Mouse (Mus musculus) liver, embryonic 15.5 days (tissue): ENCODE results near the gene Snrk. TPM values are rescaled to one million over a fixed set of nuclear protein-coding genes. Genes with fewer than 3 reads are reported as not detected.

Experiments used
- ATAC-seq: fragments of 200-750 bp; cut with Nextera tagmentation; 2 replicates; pipeline ENCODE4 v1.8.0; 2017; ENCODE audit warnings: moderate number of reproducible peaks, mild to moderate bottlenecking, moderate library complexity; ENCODE audit not compliant: insufficient read depth
- H3K27ac ChIP-seq: fragments of 300-500 bp; sonication (generic); replicated peaks from 2 replicates; pipeline ENCODE4 v1.5.1; 2015; ENCODE audit warnings: mild to moderate bottlenecking, inconsistent platforms
- H3K27me3 ChIP-seq: fragments of 300-500 bp; sonication (generic); 2 replicates; pipeline ENCODE4 v1.6.1; 2015; ENCODE audit warnings: mild to moderate bottlenecking, inconsistent platforms
- H3K36me3 ChIP-seq: fragments of 300-500 bp; sonication (generic); replicated peaks from 2 replicates; pipeline ENCODE4 v1.6.1; 2015; ENCODE audit warnings: moderate library complexity, mild to moderate bottlenecking, inconsistent platforms
- H3K4me1 ChIP-seq: fragments of 300-500 bp; sonication (generic); replicated peaks from 2 replicates; pipeline ENCODE4 v1.6.1; 2015; ENCODE audit warnings: inconsistent platforms
- H3K4me2 ChIP-seq: fragments of 300-500 bp; sonication (generic); 2 replicates; pipeline ENCODE4 v1.6.1; 2015; ENCODE audit warnings: moderate library complexity, mild to moderate bottlenecking, inconsistent platforms
- H3K4me3 ChIP-seq: fragments of 300-500 bp; sonication (generic); replicated peaks from 2 replicates; pipeline ENCODE4 v1.5.1; 2015; ENCODE audit warnings: mild to moderate bottlenecking, inconsistent platforms
- H3K9ac ChIP-seq: fragments of 300-500 bp; sonication (generic); 2 replicates; pipeline ENCODE4 v1.6.1; 2015; ENCODE audit warnings: moderate library complexity, mild to moderate bottlenecking, inconsistent platforms
- H3K9me3 ChIP-seq: fragments of 300-500 bp; sonication (generic); replicated peaks from 2 replicates; pipeline ENCODE4 v1.6.1; 2016; ENCODE audit warnings: inconsistent platforms
- WGBS: fragments of 180-500 bp; shearing (Covaris S2); methylation state at CpG from one replicate; pipeline ENCODE4 v1.1.7; 2015; ENCODE audit warnings: mixed read lengths; ENCODE audit not compliant: insufficient replicate concordance; 5-methylcytosine and 5-hydroxymethylcytosine counted together
- polyA plus RNA-seq: library from polyadenylated mRNA; unstranded; fragments of >200 nt; fragmentation: Nextera tagmentation; extraction: Ambion mirVana; gene quantifications from 2 replicates; pipeline ENCODE4 v1.2.1, GENCODE M21; 2015

Snrk gene
- polyA plus RNA-seq, 1 experiment from 2014 or later, result 18.4 TPM

DNA sequence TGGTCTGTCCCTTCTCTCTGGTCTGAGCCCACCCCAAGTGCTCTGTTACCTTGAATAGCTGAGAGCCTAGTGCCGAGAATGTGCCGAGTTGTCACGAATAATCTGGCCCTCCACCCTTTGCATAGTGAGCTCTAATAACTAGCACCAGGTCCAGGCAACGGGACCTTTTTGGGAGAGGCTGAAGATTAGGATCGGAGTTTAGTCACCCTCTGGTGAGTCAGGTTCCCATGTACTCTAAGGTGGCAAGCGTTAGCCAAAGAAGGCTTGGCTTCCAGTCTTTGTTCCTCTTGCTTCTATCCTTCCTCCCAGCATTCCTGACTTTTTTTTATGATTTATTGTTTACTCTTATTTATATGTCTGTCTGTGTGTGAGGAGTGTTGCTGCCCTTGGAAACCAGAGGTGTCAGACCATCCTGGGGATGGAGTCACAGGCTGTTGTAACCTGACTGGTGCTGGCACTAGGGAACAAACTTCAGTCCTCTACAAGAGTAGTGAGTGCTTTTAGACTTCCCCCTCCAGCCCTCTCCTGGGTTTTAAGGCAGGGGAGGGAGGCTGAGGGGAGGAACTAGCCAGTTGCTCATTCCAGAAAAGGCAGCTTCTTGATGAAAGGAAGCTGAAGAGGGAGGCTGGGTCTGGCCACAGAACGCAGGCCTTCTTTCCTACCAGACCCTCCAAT, 9.2 kb upstream of the Snrk start:
- Histone ChIP-seq H3K9me3 (no peaks in the 10 kb centered on the region), H3K4me3 (no peak overlapping the region), H3K9ac (no peak overlapping the region), H3K27ac (no peak overlapping the region), H3K4me1 (peaks cover 16% of the 10 kb centered on the region), H3K27me3 (peaks cover 4% of the 10 kb centered on the region; the same call in 1 of the 2 replicates), H3K36me3 (no peaks in the 10 kb centered on the region), H3K4me2 (no peak overlapping the region)
- no peak for ATAC-seq
- WGBS, result 50% methylated on average over 7 of the region's 7 CpGs

DNA sequence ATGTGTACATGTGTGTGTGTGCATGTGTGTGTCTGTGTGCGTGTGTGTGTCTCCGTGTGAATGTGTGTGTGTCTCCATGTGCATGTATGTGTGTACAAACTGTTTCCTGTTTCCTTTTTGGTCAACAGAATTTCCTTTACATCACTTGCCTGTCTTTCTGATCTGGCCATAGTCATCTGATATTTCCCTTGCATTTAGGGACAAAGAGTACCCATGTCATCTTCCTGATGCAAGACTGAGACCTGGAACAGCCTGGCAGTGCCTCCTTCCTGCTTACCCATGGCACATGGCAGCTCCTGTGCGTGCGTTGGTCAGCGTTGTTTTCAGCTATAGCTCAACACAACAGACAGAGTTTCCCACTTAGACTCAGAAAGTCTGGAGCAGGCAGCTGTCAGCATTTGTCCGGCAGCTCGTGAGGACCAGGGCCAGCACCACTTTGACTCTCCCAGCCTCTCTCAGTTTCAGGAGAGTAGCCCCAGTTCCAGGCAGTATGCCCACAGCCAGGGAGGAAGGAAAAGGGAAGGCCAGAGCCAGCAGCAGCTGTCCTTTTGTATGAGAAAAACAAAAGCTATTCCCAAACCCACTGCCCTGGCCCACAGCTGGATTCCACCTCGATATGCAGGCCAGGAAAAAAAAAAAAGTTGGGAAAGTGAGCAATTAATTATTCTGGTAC, 7.4 kb upstream of the Snrk start:
- Histone ChIP-seq H3K4me1 (peaks cover 2% of the 10 kb centered on the region; the same call in 1 of the 2 replicates), H3K36me3 (no peaks in the 10 kb centered on the region), H3K4me2 (no peak overlapping the region), H3K27ac (0 out of 2 replicates have a peak overlapping the region, but pooled peaks have one; percentile 2), H3K9ac (no peak overlapping the region), H3K4me3 (no peak overlapping the region), H3K9me3 (no peaks in the 10 kb centered on the region), H3K27me3 (peaks cover 4% of the 10 kb centered on the region; the same call in 1 of the 2 replicates)
- WGBS, result 41% methylated on average over 8 of the region's 8 CpGs
- ATAC-seq, result no peak

DNA sequence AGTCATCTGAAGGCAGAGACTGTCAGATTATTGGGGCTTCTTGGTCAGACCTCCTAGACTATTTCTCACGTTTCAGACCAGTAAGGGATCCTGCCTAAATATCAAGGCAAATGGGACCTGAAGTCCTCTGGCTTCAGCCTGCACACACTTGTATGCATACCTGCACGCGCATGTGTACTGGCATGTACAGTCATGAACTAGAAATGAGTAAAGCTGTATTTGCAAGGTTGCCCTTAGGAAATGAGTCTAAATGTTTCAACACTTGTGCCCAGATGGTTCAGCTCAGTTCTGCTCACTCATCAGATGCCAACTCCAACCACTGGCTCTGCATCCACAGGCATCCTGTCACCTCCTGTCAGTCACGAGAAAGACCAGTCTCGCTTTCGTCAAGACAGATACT, 6.6 kb upstream of the Snrk start:
- WGBS, result 73% methylated on average over 6 of the region's 6 CpGs
- no peak overlapping the region for H3K27ac ChIP-seq
- H3K9me3 ChIP-seq, result no peaks in the 10 kb centered on the region
- peaks cover 4% of the 10 kb centered on the region; the same call in 1 of the 2 replicates for H3K27me3 ChIP-seq
- no peak overlapping the region for H3K4me2 ChIP-seq
- no peak overlapping the region for H3K4me3 ChIP-seq
- no peak overlapping the region for H3K9ac ChIP-seq
- no peak for ATAC-seq
- no peaks in the 10 kb centered on the region for H3K36me3 ChIP-seq
- 0 out of 2 replicates have a peak, but pooled peaks cover 3% of the 10 kb centered on the region for H3K4me1 ChIP-seq

DNA sequence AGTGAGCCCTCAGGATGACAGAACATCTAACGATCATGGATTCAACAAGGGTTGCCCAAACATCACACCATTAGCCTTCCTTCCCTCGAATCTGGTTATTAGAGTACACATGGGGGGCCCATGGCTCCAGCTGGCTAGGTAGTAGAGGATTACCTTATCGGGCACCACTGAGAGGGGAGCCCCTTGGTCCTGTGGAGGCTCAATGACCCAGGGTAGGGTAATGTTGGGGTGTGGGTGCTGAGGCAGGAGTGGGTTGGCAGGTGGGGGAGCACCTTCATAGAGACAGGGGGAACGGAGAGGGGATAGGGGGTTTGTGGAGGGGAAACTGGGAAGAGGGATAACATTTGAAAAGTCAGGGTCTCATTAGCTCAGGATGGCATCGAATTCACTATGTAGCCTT, 6.1 kb upstream of the Snrk start:
- Histone ChIP-seq H3K9me3 (no peaks in the 10 kb centered on the region), H3K4me3 (no peak overlapping the region), H3K9ac (no peak overlapping the region), H3K36me3 (no peaks in the 10 kb centered on the region), H3K27me3 (peaks cover 4% of the 10 kb centered on the region; the same call in 1 of the 2 replicates), H3K4me2 (no peak overlapping the region), H3K4me1 (peaks cover 4% of the 10 kb centered on the region; the same call in 1 of the 2 replicates), H3K27ac (no peak overlapping the region)
- 75% methylated on average over 5 of the region's 5 CpGs for WGBS
- ATAC-seq, result no peak; the same call in 1 of the 2 replicates

DNA sequence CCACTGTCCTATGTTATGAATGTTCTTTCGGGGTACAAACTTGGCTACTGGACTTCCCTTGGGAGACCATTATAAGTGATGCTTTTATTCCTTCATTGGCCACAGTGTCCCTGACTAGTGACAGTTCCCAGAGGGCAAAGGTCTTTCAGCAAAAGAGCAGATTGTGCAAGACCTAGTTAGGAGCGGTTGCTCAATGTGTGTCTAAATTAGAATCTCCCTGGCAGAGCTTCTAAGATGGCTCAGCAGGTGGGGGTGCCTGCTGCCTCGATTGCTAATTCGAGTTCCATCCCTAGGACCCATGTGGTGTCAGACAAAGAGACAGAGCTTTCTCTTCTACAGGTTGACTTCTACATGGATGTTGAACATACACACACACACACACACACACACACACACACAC, 1.5 kb upstream of the Snrk start:
- ATAC-seq, result no peak
- Histone ChIP-seq H3K4me2 (no peak overlapping the region), H3K9me3 (no peaks in the 10 kb centered on the region), H3K4me1 (peaks cover 38% of the 10 kb centered on the region), H3K4me3 (no peak overlapping the region), H3K27me3 (no peaks in the 10 kb centered on the region; the same call in 1 of the 2 replicates), H3K9ac (no peak overlapping the region), H3K27ac (no peak overlapping the region), H3K36me3 (no peaks in the 10 kb centered on the region)
- WGBS, result 46% methylated on average over 4 of the region's 4 CpGs

DNA sequence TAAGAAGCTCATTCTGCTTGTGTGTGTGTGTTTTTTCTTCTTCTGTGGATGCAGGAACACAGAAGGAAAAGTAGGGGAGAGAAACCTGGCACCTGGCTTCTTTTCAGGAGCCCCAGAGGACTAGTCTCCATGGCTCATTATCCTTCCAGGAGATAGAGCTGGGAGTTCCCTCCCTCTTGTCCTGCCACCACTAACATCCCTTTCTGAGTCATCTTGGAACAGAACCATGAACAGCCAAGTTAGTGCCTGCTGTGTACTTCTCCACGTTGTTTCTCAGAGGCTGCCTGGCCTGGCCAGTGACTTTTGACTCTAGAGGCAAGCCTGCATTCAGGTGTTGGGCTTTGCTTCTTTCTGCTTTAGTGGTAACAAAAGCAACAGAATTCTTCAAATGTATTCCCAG, 707 bp upstream of the Snrk start:
- Histone ChIP-seq H3K27ac (no peak overlapping the region), H3K9ac (no peak overlapping the region), H3K9me3 (no peaks in the 10 kb centered on the region), H3K4me1 (peaks cover 43% of the 10 kb centered on the region), H3K4me2 (no peak overlapping the region), H3K36me3 (no peaks in the 10 kb centered on the region), H3K4me3 (no peak overlapping the region), H3K27me3 (no peaks in the 10 kb centered on the region)
- ATAC-seq, result no peak
- 63% methylated on average over 1 of the region's 1 CpGs for WGBS

DNA sequence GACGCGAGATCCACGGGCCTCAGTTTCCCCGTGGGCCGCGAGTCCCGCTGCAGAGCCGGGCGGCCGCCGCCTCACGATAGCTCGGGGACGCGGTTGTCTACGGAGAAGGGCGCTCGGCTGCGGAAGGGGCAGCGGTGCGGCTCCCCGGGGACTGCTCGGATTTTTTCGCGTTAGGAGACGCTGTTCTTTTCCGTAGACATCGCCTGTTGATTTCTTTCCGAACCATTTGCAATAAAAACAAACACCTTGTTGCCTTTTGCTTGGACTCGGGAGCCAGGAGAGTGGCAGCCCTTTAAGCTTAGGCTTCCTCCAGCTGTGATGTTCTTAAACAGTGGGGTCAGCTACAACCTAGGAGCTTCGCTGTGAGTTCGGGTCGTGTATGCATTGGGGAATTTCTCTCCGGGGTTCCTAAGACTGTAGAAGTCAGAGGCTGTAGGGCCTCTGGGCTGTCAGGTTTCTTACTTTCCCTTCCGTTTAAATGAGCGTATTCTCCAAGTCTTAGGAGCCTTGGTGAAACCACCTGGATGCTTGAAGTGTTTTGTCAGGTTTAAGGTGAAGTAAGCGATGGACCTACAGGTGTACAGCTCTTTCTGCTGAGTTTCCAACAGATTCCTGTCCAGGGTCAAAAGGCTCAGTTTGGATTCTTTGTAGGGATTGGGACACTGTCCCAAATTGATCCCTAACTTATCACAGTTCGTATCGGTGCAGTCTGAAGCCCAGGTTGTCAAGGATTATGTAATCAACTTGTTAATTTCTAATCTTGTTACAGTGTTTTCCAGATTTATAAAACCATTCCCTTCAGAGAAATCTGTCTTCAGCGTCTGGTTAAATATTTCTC, 845 bp downstream of the Snrk start:
- Histone ChIP-seq H3K36me3 (no peaks in the 10 kb centered on the region), H3K9me3 (no peaks in the 10 kb centered on the region), H3K4me3 (peak overlapping the region; percentile 82), H3K9ac (peak overlapping the region; percentile 87), H3K27ac (peak overlapping the region; percentile 89), H3K4me1 (peaks cover 54% of the 10 kb centered on the region), H3K4me2 (peak overlapping the region; percentile 90), H3K27me3 (no peaks in the 10 kb centered on the region)
- WGBS, result 5% methylated on average over 40 of the region's 40 CpGs
- ATAC-seq, result peak; percentile 45

DNA sequence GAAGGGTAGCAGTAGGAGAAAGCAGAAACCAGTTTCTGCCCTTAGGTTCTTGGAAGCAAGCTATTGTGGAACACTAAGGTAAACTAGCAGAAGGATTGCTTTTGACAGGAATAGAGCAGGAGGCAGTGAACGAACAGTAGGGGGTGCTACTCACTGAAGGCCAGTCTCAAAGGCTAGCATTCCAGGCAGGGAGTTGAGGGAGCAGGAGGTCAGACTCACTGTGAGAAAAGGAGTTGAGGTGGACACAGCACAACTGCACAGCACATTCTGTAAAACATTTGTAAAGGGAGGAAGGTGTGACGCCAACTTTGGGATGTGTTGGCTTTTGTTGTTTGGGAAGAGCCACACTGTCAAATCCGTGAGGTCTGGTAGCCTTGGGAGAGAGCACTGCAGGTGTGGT, 3.0 kb downstream of the Snrk start:
- Histone ChIP-seq H3K27ac (no peak overlapping the region), H3K36me3 (no peaks in the 10 kb centered on the region), H3K9ac (no peak overlapping the region), H3K4me3 (no peak overlapping the region), H3K4me2 (no peak overlapping the region; the same call in 1 of the 2 replicates), H3K9me3 (no peaks in the 10 kb centered on the region), H3K4me1 (peaks cover 68% of the 10 kb centered on the region), H3K27me3 (no peaks in the 10 kb centered on the region)
- ATAC-seq, result no peak
- WGBS, result 46% methylated on average over 3 of the region's 3 CpGs

DNA sequence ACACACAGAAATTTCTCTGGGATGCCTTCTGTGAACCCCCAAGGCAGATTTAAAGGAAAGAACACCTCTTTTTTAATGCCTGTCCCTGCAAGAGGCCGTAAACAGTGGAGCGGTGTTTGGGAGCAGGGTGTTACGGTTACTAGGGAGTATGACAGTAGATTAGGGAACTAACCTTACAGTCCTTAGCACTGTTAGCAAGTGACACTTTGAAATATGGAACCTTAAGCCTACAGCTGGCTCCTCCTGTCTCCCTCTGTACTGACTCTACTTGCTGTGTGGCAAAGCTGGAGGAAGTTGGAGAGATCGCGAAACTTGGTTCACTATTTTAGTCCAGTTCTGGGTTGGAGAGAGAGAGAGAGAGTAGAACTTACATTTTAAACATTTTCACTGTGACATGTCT, 5.0 kb downstream of the Snrk start:
- Histone ChIP-seq H3K4me2 (no peak overlapping the region; the same call in 1 of the 2 replicates), H3K9me3 (no peaks in the 10 kb centered on the region), H3K4me1 (peaks cover 59% of the 10 kb centered on the region), H3K27me3 (no peaks in the 10 kb centered on the region), H3K9ac (no peak overlapping the region), H3K36me3 (no peaks in the 10 kb centered on the region), H3K4me3 (no peak overlapping the region), H3K27ac (no peak overlapping the region)
- WGBS, result 54% methylated on average over 5 of the region's 5 CpGs
- no peak for ATAC-seq

DNA sequence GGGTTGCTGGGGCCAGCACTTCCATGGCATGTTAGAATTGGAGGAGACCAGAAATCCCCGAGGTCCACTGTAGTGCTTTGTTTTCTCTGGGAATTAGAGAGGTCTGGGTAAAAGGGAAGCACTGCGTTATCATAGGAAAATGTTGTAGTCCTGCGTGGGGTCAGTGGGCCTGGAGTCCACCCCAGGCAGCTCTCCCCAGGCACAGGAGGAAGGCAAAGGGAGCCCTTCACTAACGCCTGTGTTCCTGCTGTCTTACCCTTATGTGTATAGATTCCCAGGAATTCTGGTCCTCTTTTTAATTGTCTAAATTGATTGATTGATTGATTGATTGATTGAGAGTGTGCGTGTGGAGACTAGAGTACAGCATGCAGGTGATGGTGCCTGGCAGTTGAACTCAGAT, 6.1 kb downstream of the Snrk start:
- peaks cover 63% of the 10 kb centered on the region for H3K4me1 ChIP-seq
- H3K4me2 ChIP-seq, result no peak overlapping the region
- no peak overlapping the region for H3K27ac ChIP-seq

DNA sequence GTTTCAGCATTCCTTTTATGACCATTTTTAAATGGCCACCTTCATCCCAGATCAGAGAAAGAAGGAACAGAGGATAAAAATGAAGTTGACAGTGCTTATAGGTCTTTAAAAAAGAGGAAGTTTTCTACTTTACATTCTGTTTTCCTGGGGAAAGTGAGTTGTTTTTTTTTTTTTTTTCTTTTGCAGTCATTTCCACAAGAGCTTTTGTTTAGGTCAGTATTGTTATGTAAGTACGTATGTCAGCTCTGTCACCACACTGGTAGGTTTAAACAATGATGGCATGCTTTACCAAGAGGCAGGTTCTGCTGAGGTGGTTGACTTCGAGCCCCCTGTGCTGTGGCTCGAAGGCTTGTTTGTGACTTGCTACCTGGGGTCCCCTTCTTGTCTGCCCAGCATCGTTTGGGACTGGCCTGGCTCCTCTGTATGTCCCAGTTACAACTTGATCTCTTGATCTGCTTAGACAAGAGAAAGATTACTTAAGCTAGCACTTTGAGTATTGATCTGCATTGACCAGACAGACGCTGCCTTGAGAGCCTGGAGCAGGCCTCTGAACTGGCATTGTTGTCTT, 8.7 kb downstream of the Snrk start:
- ATAC-seq, result no peak
- 46% methylated on average over 5 of the region's 5 CpGs for WGBS
- Histone ChIP-seq H3K27ac (no peak overlapping the region), H3K4me1 (peaks cover 67% of the 10 kb centered on the region), H3K4me3 (no peak overlapping the region), H3K36me3 (no peaks in the 10 kb centered on the region), H3K27me3 (no peaks in the 10 kb centered on the region), H3K4me2 (no peak overlapping the region), H3K9ac (no peak overlapping the region), H3K9me3 (no peaks in the 10 kb centered on the region)

More for the DNA sequence above, 6.1 kb downstream of the Snrk start:
- ATAC-seq, result no peak
- H3K36me3 ChIP-seq, result no peaks in the 10 kb centered on the region
- H3K4me3 ChIP-seq, result no peak overlapping the region
- no peak overlapping the region for H3K9ac ChIP-seq
- H3K27me3 ChIP-seq, result no peaks in the 10 kb centered on the region
- no peaks in the 10 kb centered on the region for H3K9me3 ChIP-seq
- WGBS, result 60% methylated on average over 5 of the region's 5 CpGs
